Mouse (Mus musculus): ENCODE measurements around the gene Doc2g. TPM values are rescaled to one million over a fixed set of nuclear protein-coding genes. Genes with fewer than 3 reads are reported as not detected.

Doc2g gene
- polyA plus RNA-seq, 2 experiments, result 0.25 to 1.8 TPM

- peaks cover 28% of the 10 kb centered on the region for H3K36me3 ChIP-seq (replicated peaks; ENCODE audit: control insufficient read depth, insufficient read depth, low read depth)
- no peaks in the 10 kb centered on the region for H3K27me3 ChIP-seq (ENCODE audit: control insufficient read depth, insufficient read depth, low read length)
- no peak overlapping the region for H3K27ac ChIP-seq
- no peak for DNase-seq (ENCODE audit: low read depth in 3 of 3, low spot score in 3 of 3)
- H3K4me1 ChIP-seq (replicated peaks; ENCODE audit: control insufficient read depth in 2 of 2, insufficient read depth in 2 of 2, low read length in 1 of 2), result peaks cover 0 to 4% of the 10 kb centered on the region in 2 experiments; a peak in 2 of 4 replicates
- no peak for TF ChIP-seq CTCF (IDR thresholded peaks at IDR 0.05; ENCODE audit: low read depth)
- TF ChIP-seq EP300 (IDR thresholded peaks at IDR 0.05; ENCODE audit: low read depth), result no peak
- WGBS (ENCODE audit: insufficient replicate concordance), result 83% methylated on average over 8 of the region's 8 CpGs
- no peak overlapping the region for H3K4me2 ChIP-seq (ENCODE audit: low read depth)
- ATAC-seq (ENCODE audit: insufficient read depth), result no peak
- H3K9me3 ChIP-seq (ENCODE audit: control insufficient read depth, low read length), result no peaks in the 10 kb centered on the region
- H3K9ac ChIP-seq (replicated peaks), result no peak overlapping the region
- H3K4me3 ChIP-seq (ENCODE audit: insufficient read depth in 1 of 2, low read depth in 2 of 2, low read length in 2 of 2), result no peak overlapping the region
Observed at GRCm38 (mm10) chr19:4005971-4006370, 2.9 kb downstream of the Doc2g start.

- WGBS (ENCODE audit: insufficient replicate concordance), result 81% methylated on average over 5 of the region's 5 CpGs
- no peak overlapping the region for H3K4me3 ChIP-seq (ENCODE audit: insufficient read depth in 1 of 2, low read depth in 2 of 2, low read length in 2 of 2)
- H3K4me2 ChIP-seq (ENCODE audit: low read depth), result peak overlapping the region; percentile 85
- no peak for DNase-seq (ENCODE audit: low read depth in 3 of 3, low spot score in 3 of 3)
- H3K27ac ChIP-seq, result no peak overlapping the region
- H3K4me1 ChIP-seq (replicated peaks; ENCODE audit: control insufficient read depth in 2 of 2, insufficient read depth in 2 of 2, low read length in 1 of 2), result peaks cover 23 to 26% of the 10 kb centered on the region in 2 experiments
- no peak for ATAC-seq (ENCODE audit: insufficient read depth)
- TF ChIP-seq CTCF (IDR thresholded peaks at IDR 0.05; ENCODE audit: low read depth) (no peak), EP300 (IDR thresholded peaks at IDR 0.05; ENCODE audit: low read depth) (no peak)
- H3K9ac ChIP-seq (replicated peaks), result no peak overlapping the region
- no peaks in the 10 kb centered on the region for H3K9me3 ChIP-seq (ENCODE audit: control insufficient read depth, low read length)
- H3K27me3 ChIP-seq (ENCODE audit: control insufficient read depth, insufficient read depth, low read length), result no peaks in the 10 kb centered on the region
- H3K36me3 ChIP-seq (replicated peaks; ENCODE audit: control insufficient read depth, insufficient read depth, low read depth), result peaks cover 26% of the 10 kb centered on the region
Observed at GRCm38 (mm10) chr19:4011086-4011485, 8.0 kb downstream of the Doc2g start.

- peaks cover 26 to 29% of the 10 kb centered on the region in 2 experiments for H3K4me1 ChIP-seq (replicated peaks; ENCODE audit: control insufficient read depth in 2 of 2, insufficient read depth in 2 of 2, low read length in 1 of 2)
- H3K27ac ChIP-seq, result peak within 1 kb of the TSS; percentile 74
- no peaks in the 10 kb centered on the region for H3K9me3 ChIP-seq (ENCODE audit: control insufficient read depth, low read length)
- peaks cover 17% of the 10 kb centered on the region for H3K36me3 ChIP-seq (replicated peaks; ENCODE audit: control insufficient read depth, insufficient read depth, low read depth)
- DNase-seq (ENCODE audit: low read depth in 3 of 3, low spot score in 3 of 3), result peak; percentile 98 to 99 (median 98)
- peak within 1 kb of the TSS; percentile 74 to 80 for H3K4me3 ChIP-seq (ENCODE audit: insufficient read depth in 1 of 2, low read depth in 2 of 2, low read length in 2 of 2)
- TF ChIP-seq CTCF (IDR thresholded peaks at IDR 0.05; ENCODE audit: low read depth), result peak; percentile 92
- TF ChIP-seq EP300 (IDR thresholded peaks at IDR 0.05; ENCODE audit: low read depth), result peak; percentile 53
- peak; percentile 98 for ATAC-seq (ENCODE audit: insufficient read depth)
- H3K4me2 ChIP-seq (ENCODE audit: low read depth), result peak within 1 kb of the TSS; percentile 85
- peak within 1 kb of the TSS; percentile 82 for H3K9ac ChIP-seq (replicated peaks)
- WGBS (ENCODE audit: insufficient replicate concordance), result under 1% methylated on average over 45 of the region's 45 CpGs
- H3K27me3 ChIP-seq (ENCODE audit: control insufficient read depth, insufficient read depth, low read length), result no peaks in the 10 kb centered on the region
Observed at GRCm38 (mm10) chr19:4012432-4013022, 9.4 kb downstream of the Doc2g start, which contains the start of gene Ndufv1. Gene Ndufv1 (minus strand): TSS chr19:4012806.

DNA sequence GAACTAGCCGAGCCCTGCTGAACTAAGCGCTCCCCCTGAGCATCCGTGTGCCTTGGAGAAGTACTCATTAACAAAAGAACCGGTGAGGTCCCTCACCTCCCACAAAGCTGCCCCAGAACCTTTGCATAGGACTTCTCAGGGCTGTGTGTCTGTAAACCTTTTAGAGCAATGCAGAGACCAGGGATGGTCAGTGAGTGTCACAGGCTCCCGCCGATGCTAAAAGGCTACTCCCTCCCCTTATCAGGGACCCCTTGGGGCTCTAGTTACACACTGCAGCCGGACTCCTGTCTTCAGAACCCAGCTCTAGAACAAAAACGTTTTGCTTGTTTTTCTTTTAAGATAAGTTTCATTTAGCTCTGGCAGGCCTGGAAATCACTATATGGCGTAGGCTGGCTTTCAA is 10.0 kb downstream of the Doc2g start:
- H3K9ac ChIP-seq (replicated peaks), result peak overlapping the region; percentile 82
- WGBS (ENCODE audit: insufficient replicate concordance), result 10% methylated on average over 9 of the region's 9 CpGs
- DNase-seq (ENCODE audit: low read depth in 3 of 3, low spot score in 3 of 3) (peak; percentile 19 to 31 (median 20)), ATAC-seq (ENCODE audit: insufficient read depth) (peak; percentile 49)
- H3K4me2 ChIP-seq (ENCODE audit: low read depth), result peak overlapping the region; percentile 85
- peaks cover 12% of the 10 kb centered on the region for H3K36me3 ChIP-seq (replicated peaks; ENCODE audit: control insufficient read depth, insufficient read depth, low read depth)
- H3K27me3 ChIP-seq (ENCODE audit: control insufficient read depth, insufficient read depth, low read length), result no peaks in the 10 kb centered on the region
- no peaks in the 10 kb centered on the region for H3K9me3 ChIP-seq (ENCODE audit: control insufficient read depth, low read length)
- H3K27ac ChIP-seq, result peak overlapping the region; percentile 74
- H3K4me1 ChIP-seq (replicated peaks; ENCODE audit: control insufficient read depth in 2 of 2, insufficient read depth in 2 of 2, low read length in 1 of 2), result peaks cover 26 to 29% of the 10 kb centered on the region in 2 experiments
- H3K4me3 ChIP-seq (ENCODE audit: insufficient read depth in 1 of 2, low read depth in 2 of 2, low read length in 2 of 2), result peak overlapping the region; percentile 73 to 80
- TF ChIP-seq EP300 (IDR thresholded peaks at IDR 0.05; ENCODE audit: low read depth), result no peak
- TF ChIP-seq CTCF (IDR thresholded peaks at IDR 0.05; ENCODE audit: low read depth), result no peak

DNA sequence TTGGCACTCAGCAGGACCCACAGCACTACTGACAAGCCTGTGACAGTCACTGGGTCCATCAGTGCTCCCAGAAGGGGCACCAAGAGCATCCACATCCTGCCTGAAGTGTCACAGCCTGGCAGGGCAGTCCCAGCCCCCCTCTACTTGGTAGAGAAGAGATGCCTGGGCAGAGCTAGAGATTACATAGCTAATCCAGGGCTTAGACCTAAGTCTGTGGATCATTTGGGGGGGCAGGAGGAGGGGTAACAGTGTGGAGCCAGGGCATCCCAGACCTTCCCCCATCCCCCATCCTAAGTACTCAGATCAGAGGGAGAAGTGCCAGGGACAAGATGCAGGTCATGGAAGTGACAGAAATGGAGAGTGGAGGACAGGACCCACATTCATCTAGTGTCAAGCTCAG is 11.7 kb downstream of the Doc2g start:
- TF ChIP-seq CTCF (IDR thresholded peaks at IDR 0.05; ENCODE audit: low read depth), result no peak
- TF ChIP-seq EP300 (IDR thresholded peaks at IDR 0.05; ENCODE audit: low read depth), result no peak

More for the DNA sequence above, 11.7 kb downstream of the Doc2g start:
- no peaks in the 10 kb centered on the region for H3K9me3 ChIP-seq (ENCODE audit: control insufficient read depth, low read length)
- no peak for ATAC-seq (ENCODE audit: insufficient read depth)
- no peak for DNase-seq (ENCODE audit: low read depth in 3 of 3, low spot score in 3 of 3)
- no peaks in the 10 kb centered on the region for H3K27me3 ChIP-seq (ENCODE audit: control insufficient read depth, insufficient read depth, low read length)
- H3K4me3 ChIP-seq (ENCODE audit: insufficient read depth in 1 of 2, low read depth in 2 of 2, low read length in 2 of 2), result no peak overlapping the region
- H3K36me3 ChIP-seq (replicated peaks; ENCODE audit: control insufficient read depth, insufficient read depth, low read depth), result no peaks in the 10 kb centered on the region
- peak overlapping the region; percentile 71 for H3K27ac ChIP-seq
- peaks cover 26 to 38% of the 10 kb centered on the region in 2 experiments for H3K4me1 ChIP-seq (replicated peaks; ENCODE audit: control insufficient read depth in 2 of 2, insufficient read depth in 2 of 2, low read length in 1 of 2)
- no peak overlapping the region for H3K4me2 ChIP-seq (ENCODE audit: low read depth)
- H3K9ac ChIP-seq (replicated peaks), result no peak overlapping the region; the same call in 1 of the 2 replicates

Data from liver, embryonic 14.5 days (tissue).